Mouse (Mus musculus) midbrain, embryonic 15.5 days (tissue): ENCODE data around the gene Azi2. TPM values are rescaled to one million over a fixed set of nuclear protein-coding genes. Genes with fewer than 3 reads are reported as not detected.

Experiments
- ATAC-seq: fragments of 200-750 bp; cut with Nextera tagmentation; replicated peaks from 2 replicates; pipeline ENCODE4 v1.8.0; 2017; ENCODE audit warnings: moderate TSS enrichment
- H3K27ac ChIP-seq: fragments of 300-500 bp; sonication (generic); 2 replicates; pipeline ENCODE4 v1.5.1; 2015; ENCODE audit warnings: mild to moderate bottlenecking, inconsistent platforms
- H3K27me3 ChIP-seq: fragments of 300-500 bp; sonication (generic); replicated peaks from 2 replicates; pipeline ENCODE4 v1.6.1; 2015; ENCODE audit warnings: inconsistent platforms
- H3K36me3 ChIP-seq: fragments of 300-500 bp; sonication (generic); replicated peaks from 2 replicates; pipeline ENCODE4 v1.6.1; 2015; ENCODE audit warnings: inconsistent platforms
- H3K4me1 ChIP-seq: fragments of 300-500 bp; sonication (generic); 2 replicates; pipeline ENCODE4 v1.6.1; 2015; ENCODE audit warnings: inconsistent platforms
- H3K4me2 ChIP-seq: fragments of 300-500 bp; sonication (generic); 2 replicates; pipeline ENCODE4 v1.6.1; 2015; ENCODE audit warnings: inconsistent platforms, mild to moderate bottlenecking, moderate library complexity
- H3K4me3 ChIP-seq: fragments of 300-500 bp; sonication (generic); 2 replicates; pipeline ENCODE4 v1.5.1; 2015; ENCODE audit warnings: mild to moderate bottlenecking, inconsistent platforms
- H3K9ac ChIP-seq: fragments of 300-500 bp; sonication (generic); 2 replicates; pipeline ENCODE4 v1.6.1; 2015; ENCODE audit warnings: mild to moderate bottlenecking, inconsistent platforms
- H3K9me3 ChIP-seq: fragments of 300-500 bp; sonication (generic); 2 replicates; pipeline ENCODE4 v1.6.1; 2016; ENCODE audit warnings: inconsistent platforms
- WGBS: fragments of 180-500 bp; shearing (Covaris S2); methylation state at CpG from one replicate; pipeline ENCODE4 v1.1.7; 2015; ENCODE audit warnings: mixed read lengths; 5-methylcytosine and 5-hydroxymethylcytosine counted together
- microRNA-seq: library from miRNA; unstranded; fragments of <30 nt; microRNA quantifications from one replicate; pipeline ENCODE4, GENCODE M21; 2016
- polyA plus RNA-seq: library from polyadenylated mRNA; unstranded; fragments of >200 nt; fragmentation: Nextera tagmentation; extraction: Ambion mirVana; gene quantifications from 2 replicates; pipeline ENCODE4 v1.2.1, GENCODE M21; 2015

The Azi2 gene
- polyA plus RNA-seq, 1 experiment from 2014 or later = 74.0 TPM

DNA sequence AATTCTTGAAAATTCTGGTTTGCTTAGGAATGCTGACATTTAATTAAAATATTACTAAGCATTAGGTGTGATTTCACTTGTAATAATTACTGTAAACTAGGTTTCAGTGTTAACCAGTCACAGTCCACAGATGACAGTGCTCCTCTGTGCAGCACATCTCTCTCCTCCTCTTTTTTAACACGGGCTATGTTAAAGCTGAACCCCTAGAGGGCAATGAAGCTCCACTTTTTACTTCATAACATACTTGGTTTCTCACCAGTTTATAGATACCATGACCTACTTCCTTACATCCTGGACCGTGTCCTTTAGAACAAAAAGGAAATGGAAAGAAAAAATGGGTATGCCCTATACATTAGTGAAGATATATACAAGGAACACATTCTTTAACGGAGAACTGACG is 59.1 kb downstream of the Azi2 start:
- peak; percentile 60; the same call in 1 of the 2 replicates for ATAC-seq
- no peak overlapping the region for H3K27ac ChIP-seq
- 49% methylated on average over 4 of the region's 4 CpGs for WGBS

GRCm38 (mm10) chr9:118100484-118100883 is 60.2 kb downstream of the Azi2 start:
- WGBS = 89% methylated on average over 2 of the region's 2 CpGs
- Histone ChIP-seq H3K9ac (no peak overlapping the region), H3K36me3 (no peaks in the 10 kb centered on the region), H3K9me3 (no peaks in the 10 kb centered on the region), H3K4me3 (no peak overlapping the region), H3K4me1 (peaks cover 6% of the 10 kb centered on the region; the same call in 1 of the 2 replicates), H3K27ac (no peak overlapping the region), H3K27me3 (no peaks in the 10 kb centered on the region), H3K4me2 (no peak overlapping the region)
- ATAC-seq = no peak

More for the DNA sequence above, 59.1 kb downstream of the Azi2 start:
- H3K9ac ChIP-seq = no peak overlapping the region
- H3K4me2 ChIP-seq = no peak overlapping the region
- no peaks in the 10 kb centered on the region for H3K27me3 ChIP-seq
- no peak overlapping the region for H3K4me3 ChIP-seq
- H3K36me3 ChIP-seq = no peaks in the 10 kb centered on the region
- H3K4me1 ChIP-seq = peaks cover 6% of the 10 kb centered on the region; the same call in 1 of the 2 replicates
- no peaks in the 10 kb centered on the region for H3K9me3 ChIP-seq

DNA sequence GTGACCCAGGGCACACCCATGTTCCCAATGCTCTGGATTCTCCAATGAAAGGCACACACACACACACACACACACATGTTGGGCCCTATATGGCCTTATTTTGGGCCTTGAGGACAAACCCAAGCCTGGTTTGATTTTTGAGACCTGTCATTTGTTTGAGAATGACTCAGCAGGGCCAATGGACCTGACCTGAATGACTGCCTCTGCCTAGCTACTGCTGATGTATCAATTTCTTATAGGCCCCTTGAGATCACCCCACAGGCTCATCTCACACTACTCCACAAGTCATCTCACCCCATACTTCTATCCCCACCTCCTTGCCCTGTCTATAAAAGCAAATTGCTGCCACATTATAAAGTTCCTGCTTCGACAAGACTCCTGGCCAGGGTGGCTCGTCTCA is 61.5 kb downstream of the Azi2 start:
- Histone ChIP-seq H3K4me1 (peaks cover 3% of the 10 kb centered on the region; the same call in 1 of the 2 replicates), H3K9ac (no peak overlapping the region), H3K27ac (no peak overlapping the region), H3K9me3 (no peaks in the 10 kb centered on the region), H3K27me3 (no peaks in the 10 kb centered on the region), H3K4me2 (no peak overlapping the region), H3K4me3 (no peak overlapping the region), H3K36me3 (no peaks in the 10 kb centered on the region)
- 95% methylated on average over 2 of the region's 2 CpGs for WGBS
- ATAC-seq = no peak

GRCm38 (mm10) chr9:118108527-118109011 is 68.3 kb downstream of the Azi2 start:
- Histone ChIP-seq H3K9ac (no peak overlapping the region), H3K27ac (no peak overlapping the region), H3K9me3 (no peaks in the 10 kb centered on the region), H3K4me2 (no peak overlapping the region), H3K27me3 (no peaks in the 10 kb centered on the region), H3K36me3 (no peaks in the 10 kb centered on the region), H3K4me3 (no peak overlapping the region), H3K4me1 (peaks cover 10% of the 10 kb centered on the region)
- WGBS = 21% methylated on average over 4 of the region's 4 CpGs
- no peak for ATAC-seq

DNA sequence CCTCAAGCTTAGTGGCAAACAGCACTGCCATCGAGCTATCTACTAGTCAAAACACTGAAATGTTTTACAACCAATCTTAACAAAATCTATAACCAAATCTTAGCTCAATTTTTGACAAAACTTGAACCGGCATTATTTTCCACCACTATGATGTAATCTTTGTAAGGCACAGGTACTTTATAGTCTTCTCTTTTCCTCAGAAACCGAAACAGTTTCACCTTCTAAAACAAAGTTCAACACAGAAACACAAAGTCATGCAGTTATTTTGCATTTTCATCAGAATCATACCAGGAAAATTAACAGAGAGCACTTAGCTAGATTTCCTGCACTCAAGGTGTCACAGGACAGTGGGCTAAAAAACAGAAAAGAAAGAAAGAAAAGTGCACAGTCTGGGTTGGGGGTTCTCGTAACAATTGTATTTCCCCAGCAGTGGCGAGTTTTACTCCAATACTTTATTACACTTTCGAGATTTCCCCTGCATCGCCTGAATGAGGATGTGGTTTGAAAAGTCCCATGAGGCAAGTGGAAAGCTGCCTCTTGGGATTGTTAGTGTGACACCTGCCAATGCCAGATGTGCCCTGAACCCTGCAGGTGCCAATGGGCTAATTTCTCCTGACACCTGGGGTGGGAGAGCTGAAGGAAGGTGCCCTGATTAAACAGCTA is 69.5 kb downstream of the Azi2 start:
- no peak for ATAC-seq
- Histone ChIP-seq H3K27me3 (no peaks in the 10 kb centered on the region), H3K4me1 (peaks cover 10% of the 10 kb centered on the region), H3K36me3 (no peaks in the 10 kb centered on the region), H3K9ac (no peak overlapping the region), H3K4me2 (no peak overlapping the region), H3K4me3 (no peak overlapping the region), H3K9me3 (no peaks in the 10 kb centered on the region), H3K27ac (no peak overlapping the region)
- 86% methylated on average over 7 of the region's 7 CpGs for WGBS

DNA sequence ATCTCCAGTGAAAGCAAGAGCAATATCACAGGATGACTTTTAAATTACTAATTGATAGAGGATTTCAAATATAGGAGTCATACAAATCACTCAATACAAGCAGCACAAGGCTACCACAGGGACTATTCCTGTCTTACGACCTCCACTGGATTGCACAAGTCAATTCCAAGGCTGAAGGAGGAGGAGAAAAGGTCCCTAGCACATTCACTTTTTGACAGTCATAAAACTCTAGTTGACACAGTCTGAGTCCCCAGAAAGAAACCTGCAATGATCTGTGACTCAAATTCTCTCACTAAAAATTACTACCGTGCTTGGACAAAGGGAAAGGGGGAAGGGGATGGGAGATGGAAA is 70.0 kb downstream of the Azi2 start:
- WGBS = 70% methylated on average over 2 of the region's 2 CpGs
- H3K27me3 ChIP-seq = no peaks in the 10 kb centered on the region
- no peak overlapping the region for H3K4me2 ChIP-seq
- no peaks in the 10 kb centered on the region for H3K36me3 ChIP-seq
- no peak overlapping the region for H3K4me3 ChIP-seq
- no peaks in the 10 kb centered on the region for H3K9me3 ChIP-seq
- H3K9ac ChIP-seq = no peak overlapping the region
- H3K4me1 ChIP-seq = peaks cover 10% of the 10 kb centered on the region
- H3K27ac ChIP-seq = no peak overlapping the region
- no peak for ATAC-seq

Small RNA genes lying within 50 kb of the gene (microRNA-seq; reads per million reads assigned to microRNA genes)
- not detected for gene Gm22008

Other genes starting within 250 kb of the Azi2 start
- 31.7 and 32.2 TPM in 2 replicates for gene Cmc1, start 109.7 kb downstream of the Azi2 start, polyA plus RNA-seq